Mouse (Mus musculus): ENCODE results near the gene Olfr372.
"Not testable (repeated sequence)": the region's sequence is repeated elsewhere in the genome, so short reads cannot be mapped to it uniquely, and the experiment has no call there.

The Olfr372 gene

GRCm38 (mm10) chr8:72018141-72018540 lies 22.9 kb upstream of the Olfr372 start:
- TF ChIP-seq POU5F1 (IDR thresholded peaks at IDR 0.05; ENCODE audit: borderline replicate concordance, low read length): no peak
- TF ChIP-seq NANOG (IDR thresholded peaks at IDR 0.05; ENCODE audit: borderline replicate concordance, low read length): no peak
- TF ChIP-seq CTCF (conservative IDR thresholded peaks at IDR 0.05; ENCODE audit: low read length): no peak

GRCm38 (mm10) chr8:72019022-72019421 lies 22.0 kb upstream of the Olfr372 start:
- not testable (repeated sequence) for H3K4me3 ChIP-seq (replicated peaks; ENCODE audit: low read length); H3K4me1 ChIP-seq (replicated peaks; ENCODE audit: low read depth, low read length); H3K9me3 ChIP-seq (ENCODE audit: low read length); H3K27me3 ChIP-seq (ENCODE audit: insufficient read depth, low read length); H3K36me3 ChIP-seq (ENCODE audit: insufficient read depth, low read length)

More at GRCm38 (mm10) chr8:72018141-72018540, 22.9 kb upstream of the Olfr372 start:
- H3K27me3 ChIP-seq (ENCODE audit: insufficient read depth, low read length): no peaks in the 10 kb centered on the region
- H3K36me3 ChIP-seq (ENCODE audit: insufficient read depth, low read length): no peaks in the 10 kb centered on the region
- no peak overlapping the region for H3K4me3 ChIP-seq (replicated peaks; ENCODE audit: low read length)
- no peaks in the 10 kb centered on the region for H3K4me1 ChIP-seq (replicated peaks; ENCODE audit: low read depth, low read length)
- no peaks in the 10 kb centered on the region for H3K9me3 ChIP-seq (ENCODE audit: low read length)

GRCm38 (mm10) chr8:72019816-72020215 lies 21.2 kb upstream of the Olfr372 start:
- H3K36me3 ChIP-seq (ENCODE audit: insufficient read depth, low read length): no peaks in the 10 kb centered on the region
- H3K9me3 ChIP-seq (ENCODE audit: low read length): no peaks in the 10 kb centered on the region
- TF ChIP-seq NANOG (IDR thresholded peaks at IDR 0.05; ENCODE audit: borderline replicate concordance, low read length): no peak
- TF ChIP-seq POU5F1 (IDR thresholded peaks at IDR 0.05; ENCODE audit: borderline replicate concordance, low read length): no peak
- no peak for TF ChIP-seq CTCF (conservative IDR thresholded peaks at IDR 0.05; ENCODE audit: low read length)
- no peak overlapping the region for H3K4me3 ChIP-seq (replicated peaks; ENCODE audit: low read length)
- no peaks in the 10 kb centered on the region for H3K4me1 ChIP-seq (replicated peaks; ENCODE audit: low read depth, low read length)
- no peaks in the 10 kb centered on the region for H3K27me3 ChIP-seq (ENCODE audit: insufficient read depth, low read length)

GRCm38 (mm10) chr8:72024886-72025285 lies 16.1 kb upstream of the Olfr372 start:
- H3K9me3 ChIP-seq (ENCODE audit: low read length); H3K27me3 ChIP-seq (ENCODE audit: insufficient read depth, low read length); H3K36me3 ChIP-seq (ENCODE audit: insufficient read depth, low read length); H3K4me1 ChIP-seq (replicated peaks; ENCODE audit: low read depth, low read length); H3K4me3 ChIP-seq (replicated peaks; ENCODE audit: low read length): not testable (repeated sequence)

- not testable (repeated sequence) for H3K27me3 ChIP-seq (ENCODE audit: insufficient read depth, low read length); H3K4me1 ChIP-seq (replicated peaks; ENCODE audit: low read depth, low read length); H3K4me3 ChIP-seq (replicated peaks; ENCODE audit: low read length); H3K36me3 ChIP-seq (ENCODE audit: insufficient read depth, low read length); H3K9me3 ChIP-seq (ENCODE audit: low read length)
Measured at GRCm38 (mm10) chr8:72032926-72033325, 8.1 kb upstream of the Olfr372 start.

GRCm38 (mm10) chr8:72042493-72042892 lies 1.5 kb downstream of the Olfr372 start:
- H3K27me3 ChIP-seq (ENCODE audit: insufficient read depth, low read length): no peaks in the 10 kb centered on the region
- TF ChIP-seq CTCF (conservative IDR thresholded peaks at IDR 0.05; ENCODE audit: low read length): no peak
- no peak for TF ChIP-seq NANOG (IDR thresholded peaks at IDR 0.05; ENCODE audit: borderline replicate concordance, low read length)
- no peak for TF ChIP-seq POU5F1 (IDR thresholded peaks at IDR 0.05; ENCODE audit: borderline replicate concordance, low read length)
- H3K4me3 ChIP-seq (replicated peaks; ENCODE audit: low read length): no peak overlapping the region
- no peaks in the 10 kb centered on the region for H3K9me3 ChIP-seq (ENCODE audit: low read length)
- no peaks in the 10 kb centered on the region for H3K4me1 ChIP-seq (replicated peaks; ENCODE audit: low read depth, low read length)
- H3K36me3 ChIP-seq (ENCODE audit: insufficient read depth, low read length): no peaks in the 10 kb centered on the region

GRCm38 (mm10) chr8:72054633-72055032 lies 13.6 kb downstream of the Olfr372 start:
- not testable (repeated sequence) for H3K4me1 ChIP-seq (replicated peaks; ENCODE audit: low read depth, low read length); H3K36me3 ChIP-seq (ENCODE audit: insufficient read depth, low read length); H3K4me3 ChIP-seq (replicated peaks; ENCODE audit: low read length); H3K27me3 ChIP-seq (ENCODE audit: insufficient read depth, low read length)
- H3K9me3 ChIP-seq (ENCODE audit: low read length): peaks cover 15% of the 10 kb centered on the region

GRCm38 (mm10) chr8:72057643-72058042 lies 16.6 kb downstream of the Olfr372 start:
- H3K27me3 ChIP-seq (ENCODE audit: insufficient read depth, low read length); H3K4me3 ChIP-seq (replicated peaks; ENCODE audit: low read length); H3K36me3 ChIP-seq (ENCODE audit: insufficient read depth, low read length); H3K4me1 ChIP-seq (replicated peaks; ENCODE audit: low read depth, low read length): not testable (repeated sequence)
- H3K9me3 ChIP-seq (ENCODE audit: low read length): peaks cover 15% of the 10 kb centered on the region

GRCm38 (mm10) chr8:72066819-72067399 lies 25.9 kb downstream of the Olfr372 start:
- not testable (repeated sequence) for H3K27me3 ChIP-seq (ENCODE audit: insufficient read depth, low read length); H3K4me3 ChIP-seq (replicated peaks; ENCODE audit: low read length); H3K4me1 ChIP-seq (replicated peaks; ENCODE audit: low read depth, low read length); H3K36me3 ChIP-seq (ENCODE audit: insufficient read depth, low read length); H3K9me3 ChIP-seq (ENCODE audit: low read length)

- not testable (repeated sequence) for H3K4me3 ChIP-seq (replicated peaks; ENCODE audit: low read length); H3K4me1 ChIP-seq (replicated peaks; ENCODE audit: low read depth, low read length); H3K36me3 ChIP-seq (ENCODE audit: insufficient read depth, low read length); H3K9me3 ChIP-seq (ENCODE audit: low read length); H3K27me3 ChIP-seq (ENCODE audit: insufficient read depth, low read length)
Measured at GRCm38 (mm10) chr8:72082877-72083276, 41.9 kb downstream of the Olfr372 start, which contains the start of gene Olfr373. Gene Olfr373 (plus strand): TSS chr8:72083177.

Data from E14TG2a.4 (cell line).